Mouse (Mus musculus): ENCODE results near the gene Nav1. TPM values are rescaled to one million over a fixed set of nuclear protein-coding genes. Genes with fewer than 3 reads are reported as not detected.

Nav1 gene
- total and polyA plus RNA-seq, 2 experiments from 2014 or later, result 39.9 to 90.0 TPM

DNA sequence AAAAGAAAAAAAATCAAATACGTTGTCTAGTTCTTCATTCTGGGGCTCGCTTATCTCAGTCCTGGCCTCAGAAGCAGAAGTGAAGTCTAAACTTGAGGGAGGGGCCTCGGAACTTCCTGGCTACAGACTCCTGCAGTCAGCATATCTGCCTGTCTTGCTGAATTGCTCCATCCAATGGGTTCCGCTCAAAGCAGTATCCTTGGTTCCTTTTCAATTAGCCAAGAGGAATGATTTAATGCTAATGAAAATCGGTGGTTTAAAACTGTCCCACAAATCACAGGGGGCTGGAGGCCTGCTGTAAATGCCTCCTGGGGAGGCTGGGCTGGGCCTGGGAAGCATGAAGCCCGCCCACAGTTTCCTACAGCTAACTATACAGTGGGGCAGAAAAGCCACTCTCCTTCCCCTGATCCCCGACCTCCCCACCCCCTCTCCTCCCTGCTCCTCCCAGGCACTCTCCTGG is 12.9 kb upstream of the Nav1 start:
- Histone ChIP-seq H3K4me2 (ENCODE audit: low read depth, low read length) (no peak overlapping the region), H3K27me3 (ENCODE audit: insufficient read depth, low read length) (no peaks in the 10 kb centered on the region), H3K4me3 (ENCODE audit: low read length) (no peak overlapping the region), H3K9ac (replicated peaks; ENCODE audit: low read length) (no peak overlapping the region), H3K27ac (peak overlapping the region; percentile 68; the same call in 1 of the 2 replicates), H3K9me3 (ENCODE audit: low read length) (no peaks in the 10 kb centered on the region), H3K36me3 (ENCODE audit: insufficient read depth, low read length) (no peaks in the 10 kb centered on the region), H3K4me1 (ENCODE audit: insufficient read depth, low read length) (peaks cover 15% of the 10 kb centered on the region; the same call in 1 of the 2 replicates)
- TF ChIP-seq CTCF (IDR thresholded peaks at IDR 0.05; ENCODE audit: low read depth), result no peak
- ATAC-seq, result no peak
- WGBS, result 16% methylated on average over 7 of the region's 7 CpGs
- no peak for DNase-seq (ENCODE audit: low spot score)

DNA sequence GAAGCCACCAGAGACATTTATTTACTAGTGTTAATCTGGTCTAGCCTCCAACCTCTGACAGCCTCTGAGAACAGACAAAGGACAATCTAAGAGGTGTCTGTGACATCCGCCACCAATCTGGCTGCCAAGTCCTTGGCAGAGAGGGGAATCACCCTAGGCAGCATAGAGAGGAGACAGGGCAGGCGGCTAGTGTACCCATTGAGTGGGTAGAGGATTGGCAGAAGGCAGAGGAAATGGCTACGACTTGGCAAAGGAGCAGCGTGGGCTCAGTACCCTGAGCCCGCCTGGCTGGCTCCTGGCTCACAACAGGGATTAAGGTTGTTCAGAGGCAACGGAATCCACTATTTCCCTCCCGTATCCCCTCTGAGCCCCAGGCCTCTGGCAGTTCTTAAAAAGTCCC is 12.0 kb upstream of the Nav1 start:
- ATAC-seq, result peak; percentile 41; the same call in 1 of the 2 replicates

DNA sequence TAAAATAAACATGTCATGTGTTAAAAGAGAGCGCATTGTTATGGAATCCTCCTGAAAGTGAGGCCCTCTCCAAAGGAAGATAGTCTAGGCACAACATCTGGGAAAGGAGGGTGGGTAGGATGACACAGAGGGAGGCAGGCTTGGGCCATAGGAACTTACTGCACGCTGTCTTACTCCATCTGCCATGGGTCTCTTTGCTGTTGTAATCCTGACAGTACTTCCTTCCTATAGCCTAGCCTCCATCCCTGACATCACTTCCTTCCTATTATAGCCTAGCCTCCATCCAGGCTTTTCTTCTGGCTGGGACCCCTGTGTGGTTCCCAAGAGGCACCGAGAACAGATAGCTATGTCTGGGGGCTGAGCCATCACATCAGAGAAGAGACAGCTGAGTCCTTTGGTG is 10.2 kb upstream of the Nav1 start:
- Histone ChIP-seq H3K4me1 (ENCODE audit: insufficient read depth, low read length) (peaks cover 13% of the 10 kb centered on the region; the same call in 1 of the 2 replicates), H3K9ac (replicated peaks; ENCODE audit: low read length) (no peak overlapping the region), H3K4me2 (ENCODE audit: low read depth, low read length) (no peak overlapping the region), H3K4me3 (ENCODE audit: low read length) (no peak overlapping the region), H3K36me3 (ENCODE audit: insufficient read depth, low read length) (no peaks in the 10 kb centered on the region), H3K9me3 (ENCODE audit: low read length) (no peaks in the 10 kb centered on the region), H3K27ac (no peak overlapping the region), H3K27me3 (ENCODE audit: insufficient read depth, low read length) (no peaks in the 10 kb centered on the region)
- DNase-seq (ENCODE audit: low spot score), result no peak
- no peak for TF ChIP-seq CTCF (IDR thresholded peaks at IDR 0.05; ENCODE audit: low read depth)
- WGBS, result 84% methylated on average over 3 of the region's 3 CpGs
- no peak for ATAC-seq

More for the DNA sequence above, 12.0 kb upstream of the Nav1 start:
- no peaks in the 10 kb centered on the region for H3K36me3 ChIP-seq (ENCODE audit: insufficient read depth, low read length)
- 34% methylated on average over 7 of the region's 7 CpGs for WGBS
- H3K4me2 ChIP-seq (ENCODE audit: low read depth, low read length), result no peak overlapping the region
- H3K27me3 ChIP-seq (ENCODE audit: insufficient read depth, low read length), result no peaks in the 10 kb centered on the region
- H3K9me3 ChIP-seq (ENCODE audit: low read length), result no peaks in the 10 kb centered on the region
- H3K4me3 ChIP-seq (ENCODE audit: low read length), result no peak overlapping the region
- DNase-seq (ENCODE audit: low spot score), result peak; percentile 59
- no peak for TF ChIP-seq CTCF (IDR thresholded peaks at IDR 0.05; ENCODE audit: low read depth)
- H3K4me1 ChIP-seq (ENCODE audit: insufficient read depth, low read length), result peaks cover 13% of the 10 kb centered on the region; the same call in 1 of the 2 replicates
- H3K9ac ChIP-seq (replicated peaks; ENCODE audit: low read length), result no peak overlapping the region
- peak overlapping the region; percentile 68 for H3K27ac ChIP-seq

DNA sequence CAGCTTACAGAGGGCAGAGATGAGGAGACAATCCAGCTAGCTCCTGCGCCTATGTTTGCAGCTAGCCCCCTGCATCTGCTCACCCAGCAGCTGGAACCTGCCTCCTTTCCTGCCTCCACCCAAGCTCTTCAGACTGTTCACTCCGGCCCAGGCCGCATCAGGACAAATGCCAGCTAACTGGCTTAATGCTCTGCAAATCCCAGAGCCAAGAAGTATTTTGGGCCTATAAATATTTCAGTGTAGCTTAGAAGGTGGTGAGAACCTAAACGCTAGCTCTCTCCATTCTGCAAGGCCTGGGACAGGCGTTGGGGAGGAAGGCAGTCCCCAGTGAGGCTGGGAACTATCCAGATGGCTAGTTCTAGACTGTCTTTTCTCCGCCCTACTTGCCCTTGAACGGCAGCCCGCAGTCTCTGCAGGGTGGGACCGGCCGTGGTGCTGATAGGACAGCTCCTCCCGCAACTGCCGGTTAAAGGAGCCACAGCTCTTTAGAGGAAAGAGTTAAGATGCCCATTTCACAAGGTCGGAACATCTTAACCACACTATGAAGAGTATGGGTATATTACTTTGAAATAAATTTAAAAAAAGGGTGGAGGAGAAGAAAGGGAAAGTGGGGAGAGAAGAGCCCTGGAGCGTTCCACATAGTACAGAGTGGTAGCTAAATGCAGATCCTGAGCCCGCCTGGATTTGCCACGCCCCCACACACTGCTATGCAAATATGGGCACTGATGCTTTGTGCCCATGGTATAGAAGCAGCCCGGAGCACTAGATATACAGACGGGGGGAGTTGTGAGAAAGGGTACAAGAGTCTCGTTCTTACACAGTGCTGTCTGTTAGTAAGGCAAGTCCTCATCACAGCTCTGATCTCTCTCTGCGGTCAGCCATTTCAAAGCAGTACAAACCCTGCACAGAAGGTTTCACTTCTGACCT is 8.9 kb upstream of the Nav1 start:
- Histone ChIP-seq H3K4me3 (ENCODE audit: low read length) (no peak overlapping the region), H3K27ac (peak overlapping the region; percentile 72), H3K27me3 (ENCODE audit: insufficient read depth, low read length) (no peaks in the 10 kb centered on the region), H3K4me2 (ENCODE audit: low read depth, low read length) (peak overlapping the region; percentile 34), H3K9me3 (ENCODE audit: low read length) (no peaks in the 10 kb centered on the region), H3K36me3 (ENCODE audit: insufficient read depth, low read length) (no peaks in the 10 kb centered on the region), H3K9ac (replicated peaks; ENCODE audit: low read length) (0 out of 2 replicates have a peak overlapping the region, but pooled peaks have one; percentile 17), H3K4me1 (ENCODE audit: insufficient read depth, low read length) (peaks cover 13% of the 10 kb centered on the region; the same call in 1 of the 2 replicates)
- 15% methylated on average over 20 of the region's 20 CpGs for WGBS
- DNase-seq (ENCODE audit: low spot score), result peak; percentile 78
- ATAC-seq, result peak; percentile 78
- TF ChIP-seq CTCF (IDR thresholded peaks at IDR 0.05; ENCODE audit: low read depth), result no peak

DNA sequence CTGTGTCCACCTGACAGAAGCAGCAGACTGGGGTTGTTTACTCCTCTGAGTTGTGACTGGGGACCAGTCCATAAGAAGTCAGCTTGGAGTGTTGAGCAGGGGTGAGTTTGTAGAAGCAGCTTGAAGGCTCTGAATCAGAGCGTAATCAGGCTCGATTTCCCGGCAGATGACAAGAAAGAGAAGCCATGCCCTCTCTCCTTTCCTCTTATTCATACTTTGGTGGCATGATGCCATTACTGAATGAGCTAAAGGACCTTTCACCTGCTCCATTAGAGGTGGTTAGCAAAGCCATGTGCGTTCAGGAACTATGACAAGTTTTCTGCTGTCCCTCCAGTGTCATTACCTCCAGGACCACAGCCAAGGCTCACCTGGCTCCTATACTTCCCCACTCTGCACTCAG is 2.5 kb upstream of the Nav1 start:
- H3K9ac ChIP-seq (replicated peaks; ENCODE audit: low read length), result no peak overlapping the region
- 68% methylated on average over 4 of the region's 4 CpGs for WGBS
- 0 out of 2 replicates have a peak, but pooled peaks cover 3% of the 10 kb centered on the region for H3K4me1 ChIP-seq (ENCODE audit: insufficient read depth, low read length)
- ATAC-seq (no peak), DNase-seq (ENCODE audit: low spot score) (no peak)
- no peaks in the 10 kb centered on the region for H3K27me3 ChIP-seq (ENCODE audit: insufficient read depth, low read length)
- H3K9me3 ChIP-seq (ENCODE audit: low read length), result no peaks in the 10 kb centered on the region
- H3K4me3 ChIP-seq (ENCODE audit: low read length), result no peak overlapping the region
- H3K27ac ChIP-seq, result no peak overlapping the region
- no peak overlapping the region for H3K4me2 ChIP-seq (ENCODE audit: low read depth, low read length)
- no peak for TF ChIP-seq CTCF (IDR thresholded peaks at IDR 0.05; ENCODE audit: low read depth)
- no peaks in the 10 kb centered on the region for H3K36me3 ChIP-seq (ENCODE audit: insufficient read depth, low read length)

DNA sequence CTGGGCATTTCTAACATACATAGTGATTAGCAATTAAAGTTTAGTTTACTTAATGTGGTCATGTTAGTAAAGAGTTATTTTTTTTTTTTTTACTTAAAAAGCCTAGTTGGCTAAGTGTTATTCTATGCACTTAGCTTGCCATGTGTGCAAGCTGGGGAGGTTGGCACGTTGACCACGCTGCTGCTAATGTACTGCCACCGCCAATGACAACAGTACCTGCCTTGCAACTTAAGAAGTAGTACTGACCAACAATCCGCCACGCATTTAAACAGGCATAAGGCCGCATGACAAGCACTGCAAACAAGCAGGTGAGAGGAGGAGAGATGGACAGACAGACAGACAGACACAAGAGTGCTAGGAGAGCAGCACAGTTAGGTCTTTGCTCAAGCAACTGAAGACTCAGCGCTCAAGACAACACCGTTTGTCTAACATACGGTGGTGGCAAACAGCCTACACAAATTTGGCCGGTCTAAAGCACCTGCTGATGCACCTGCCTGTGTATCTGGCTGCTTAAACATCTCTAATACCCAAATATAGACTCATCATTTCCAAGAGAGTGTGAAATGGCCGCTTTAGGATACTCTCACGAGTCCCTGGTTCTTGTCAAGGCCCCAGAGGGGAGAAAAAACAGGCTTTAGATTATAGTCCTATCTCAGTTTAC is 610 bp downstream of the Nav1 start:
- no peak overlapping the region for H3K4me2 ChIP-seq (ENCODE audit: low read depth, low read length)
- peaks cover 12% of the 10 kb centered on the region; the same call in 1 of the 2 replicates for H3K4me1 ChIP-seq (ENCODE audit: insufficient read depth, low read length)
- no peak overlapping the region for H3K4me3 ChIP-seq (ENCODE audit: low read length)
- H3K27ac ChIP-seq, result no peak overlapping the region
- ATAC-seq, result no peak
- no peak overlapping the region for H3K9ac ChIP-seq (replicated peaks; ENCODE audit: low read length)
- WGBS, result 82% methylated on average over 12 of the region's 12 CpGs
- H3K9me3 ChIP-seq (ENCODE audit: low read length), result no peaks in the 10 kb centered on the region
- H3K36me3 ChIP-seq (ENCODE audit: insufficient read depth, low read length), result no peaks in the 10 kb centered on the region
- no peak for DNase-seq (ENCODE audit: low spot score)
- no peak for TF ChIP-seq CTCF (IDR thresholded peaks at IDR 0.05; ENCODE audit: low read depth)
- H3K27me3 ChIP-seq (ENCODE audit: insufficient read depth, low read length), result no peaks in the 10 kb centered on the region
